Mouse (Mus musculus) forebrain, embryonic 13.5 days (tissue): ENCODE results near the gene Eri3. TPM values are rescaled to one million over a fixed set of nuclear protein-coding genes. Genes with fewer than 3 reads are reported as not detected.

Experiments
- ATAC-seq: fragments of 200-750 bp; cut with Nextera tagmentation; 2 replicates; pipeline ENCODE4 v1.8.0; 2017
- H3K27ac ChIP-seq: fragments of 300-500 bp; sonication (generic); 2 replicates; pipeline ENCODE4 v1.5.1; 2015; ENCODE audit warnings: inconsistent platforms, mild to moderate bottlenecking, moderate library complexity
- H3K27me3 ChIP-seq: fragments of 300-500 bp; sonication (generic); 2 replicates; pipeline ENCODE4 v1.6.1; 2015; ENCODE audit warnings: mild to moderate bottlenecking, inconsistent platforms
- H3K36me3 ChIP-seq: fragments of 300-500 bp; sonication (generic); 2 replicates; pipeline ENCODE4 v1.6.1; 2015; ENCODE audit warnings: mild to moderate bottlenecking, inconsistent platforms; ENCODE audit not compliant: poor library complexity, severe bottlenecking
- H3K4me1 ChIP-seq: fragments of 300-500 bp; sonication (generic); 2 replicates; pipeline ENCODE4 v1.6.1; 2015; ENCODE audit warnings: inconsistent platforms
- H3K4me2 ChIP-seq: fragments of 300-500 bp; sonication (generic); 2 replicates; pipeline ENCODE4 v1.6.1; 2015; ENCODE audit warnings: inconsistent platforms, mild to moderate bottlenecking, moderate library complexity
- H3K4me3 ChIP-seq: fragments of 300-500 bp; sonication (generic); 2 replicates; pipeline ENCODE4 v1.5.1; 2015; ENCODE audit warnings: mild to moderate bottlenecking, inconsistent platforms
- H3K9ac ChIP-seq: fragments of 300-500 bp; sonication (generic); 2 replicates; pipeline ENCODE4 v1.6.1; 2015; ENCODE audit warnings: mild to moderate bottlenecking, inconsistent platforms
- H3K9me3 ChIP-seq: fragments of 300-500 bp; sonication (generic); replicated peaks from 2 replicates; pipeline ENCODE4 v1.6.1; 2016; ENCODE audit warnings: inconsistent platforms
- WGBS: fragments of 180-500 bp; shearing (Covaris S2); methylation state at CpG from one replicate; pipeline ENCODE4 v1.1.7; 2015; 5-methylcytosine and 5-hydroxymethylcytosine counted together
- microRNA-seq: library from miRNA; unstranded; fragments of <30 nt; microRNA quantifications from one replicate; pipeline ENCODE4, GENCODE M21; 2016
- polyA plus RNA-seq: library from polyadenylated mRNA; unstranded; fragments of >200 nt; fragmentation: Nextera tagmentation; extraction: Ambion mirVana; gene quantifications from 2 replicates; pipeline ENCODE4 v1.2.1, GENCODE M21; 2015

Gene Eri3
- polyA plus RNA-seq, 1 experiment from 2014 or later = 188 TPM

GRCm38 (mm10) chr4:117713303-117714098, 163.3 kb downstream of the Eri3 start:
- H3K27ac ChIP-seq = no peak overlapping the region
- no peaks in the 10 kb centered on the region for H3K27me3 ChIP-seq
- no peaks in the 10 kb centered on the region for H3K4me1 ChIP-seq
- 83% methylated on average over 6 of the region's 6 CpGs for WGBS
- H3K4me3 ChIP-seq = no peak overlapping the region
- no peak overlapping the region for H3K9ac ChIP-seq
- H3K36me3 ChIP-seq = no peaks in the 10 kb centered on the region
- H3K4me2 ChIP-seq = no peak overlapping the region
- H3K9me3 ChIP-seq = no peaks in the 10 kb centered on the region
- no peak for ATAC-seq

Small RNA genes lying within 50 kb of the gene (microRNA-seq; reads per million reads assigned to microRNA genes)
- not detected for gene Gm25559

Other genes starting within 250 kb of the Eri3 start
- gene Rnf220, start 53.3 kb upstream of the Eri3 start, polyA plus RNA-seq = 115 and 120 TPM in 2 replicates
- 73.6 and 76.7 TPM in 2 replicates for gene Dmap1, start 131.9 kb downstream of the Eri3 start, polyA plus RNA-seq
- gene Gm12845, start 174.0 kb downstream of the Eri3 start, polyA plus RNA-seq = not detected in 2 replicates
- not detected in 2 replicates for gene Klf17, start 215.3 kb downstream of the Eri3 start, polyA plus RNA-seq